Mouse (Mus musculus) kidney, adult 2 months (tissue): ENCODE data around the gene B4galt1. TPM values are rescaled to one million over a fixed set of nuclear protein-coding genes. Genes with fewer than 3 reads are reported as not detected.

Experiments
- DNase-seq: peaks from one replicate; pipeline ENCODE4 v3.0.0; 2021
- H3K27ac ChIP-seq: fragments of 200-500 bp; 2 replicates; pipeline ENCODE4 v1.5.1; 2012; ENCODE audit warnings: low read depth, low read length, control low read depth, inconsistent platforms; ENCODE audit not compliant: insufficient read depth
- H3K27me3 ChIP-seq: fragments of 200-500 bp; replicated peaks from 2 replicates; pipeline ENCODE4 v1.6.1; 2012; ENCODE audit warnings: mild to moderate bottlenecking, moderate library complexity, low read length, inconsistent platforms; ENCODE audit not compliant: control insufficient read depth, insufficient read depth
- H3K36me3 ChIP-seq: fragments of 200-500 bp; 2 replicates; pipeline ENCODE4 v1.6.1; 2012; ENCODE audit warnings: mild to moderate bottlenecking, moderate library complexity, low read length, inconsistent platforms; ENCODE audit not compliant: control insufficient read depth, insufficient read depth
- H3K4me1 ChIP-seq: fragments of 200-500 bp; 2 replicates; pipeline ENCODE4 v1.6.1; 2011; ENCODE audit warnings: low read length; ENCODE audit not compliant: control insufficient read depth, insufficient read depth
- H3K4me3 ChIP-seq: fragments of 200-500 bp; 2 replicates; pipeline ENCODE4 v1.5.1; 2011; ENCODE audit warnings: mild to moderate bottlenecking, low read depth, low read length, control low read depth; ENCODE audit not compliant: insufficient read depth
- CTCF ChIP-seq: fragments of 200-500 bp; conservative IDR thresholded peaks from 2 replicates; pipeline ENCODE4 v1.5.1; 2011; ENCODE audit warnings: low read depth, mild to moderate bottlenecking, control low read depth, low read length, moderate library complexity, mixed read lengths; ENCODE audit not compliant: insufficient read depth, insufficient read length
- POLR2A ChIP-seq: fragments of 200-500 bp; IDR thresholded peaks from one replicate; pipeline ENCODE4 v1.6.1; 2011; ENCODE audit warnings: low read depth, low read length, control low read depth
- WGBS: fragments of 180-500 bp; shearing (Covaris S2); methylation state at CpG from one replicate; pipeline ENCODE4 v1.1.7; 2018; 5-methylcytosine and 5-hydroxymethylcytosine counted together
- polyA plus RNA-seq: library from polyadenylated mRNA; depleted of rRNA; stranded (reverse); fragments of >200 nt; gene quantifications from 2 replicates; pipeline ENCODE4 v1.2.3, GENCODE M21; 2012

B4galt1 gene
- polyA plus RNA-seq, 1 experiment = 22.2 TPM

DNA sequence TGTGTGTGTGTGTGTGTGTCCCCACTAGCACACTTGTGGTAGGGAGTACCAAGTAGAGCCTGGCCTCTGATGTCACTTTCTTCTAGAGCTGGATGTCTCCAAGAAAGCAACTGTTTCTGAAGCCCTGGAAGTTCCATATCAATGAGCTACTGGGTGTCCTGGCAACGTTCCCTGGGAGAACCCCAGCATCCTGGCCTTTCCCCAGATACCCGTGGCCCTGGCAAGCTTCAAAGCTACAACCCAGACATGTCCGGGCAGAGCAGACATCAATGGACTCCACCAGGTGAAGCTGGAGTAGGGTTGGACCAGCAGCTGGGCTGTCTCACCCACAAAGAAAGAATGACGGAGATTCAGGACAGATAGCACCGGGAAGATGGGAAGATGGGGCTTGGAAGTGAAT, 37.4 kb upstream of the B4galt1 start:
- Histone ChIP-seq H3K27me3 (no peaks in the 10 kb centered on the region), H3K36me3 (no peaks in the 10 kb centered on the region), H3K27ac (no peak overlapping the region), H3K4me3 (no peak overlapping the region), H3K4me1 (no peaks in the 10 kb centered on the region)
- WGBS = 81% methylated on average over 5 of the region's 5 CpGs
- TF ChIP-seq POLR2A = no peak
- no peak for TF ChIP-seq CTCF
- DNase-seq = no peak

DNA sequence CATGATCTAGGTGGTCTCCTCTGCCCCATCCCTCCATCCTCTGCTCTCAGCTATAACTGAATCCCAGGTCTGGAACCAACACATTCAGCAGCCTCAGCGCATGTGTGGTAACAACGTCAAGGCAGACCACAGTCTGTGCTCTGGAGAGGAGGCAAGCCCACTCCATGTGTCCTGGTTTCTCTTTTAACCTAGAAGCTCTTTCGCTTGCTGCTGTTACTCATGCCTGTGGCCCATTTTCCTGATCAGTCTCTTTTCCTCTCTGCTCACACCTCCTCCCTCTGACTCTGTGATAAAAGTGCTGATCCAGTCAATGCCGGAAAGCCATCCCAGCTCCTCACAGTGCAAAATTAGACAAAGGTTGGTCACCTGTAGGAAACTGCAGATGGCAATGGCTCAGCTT, 36.2 kb upstream of the B4galt1 start:
- Histone ChIP-seq H3K4me3 (no peak overlapping the region), H3K36me3 (no peaks in the 10 kb centered on the region), H3K4me1 (no peaks in the 10 kb centered on the region), H3K27me3 (no peaks in the 10 kb centered on the region), H3K27ac (no peak overlapping the region)
- 91% methylated on average over 4 of the region's 4 CpGs for WGBS
- no peak for TF ChIP-seq CTCF
- TF ChIP-seq POLR2A = no peak
- DNase-seq = no peak

- 33% methylated on average over 3 of the region's 3 CpGs for WGBS
- Histone ChIP-seq H3K4me3 (no peak overlapping the region), H3K27ac (no peak overlapping the region), H3K27me3 (no peaks in the 10 kb centered on the region), H3K4me1 (no peaks in the 10 kb centered on the region), H3K36me3 (no peaks in the 10 kb centered on the region)
- no peak for DNase-seq
- TF ChIP-seq POLR2A (no peak), CTCF (no peak)
These were observed 35.4 kb upstream of the B4galt1 start for GRCm38 (mm10) chr4:40889252-40889651.

DNA sequence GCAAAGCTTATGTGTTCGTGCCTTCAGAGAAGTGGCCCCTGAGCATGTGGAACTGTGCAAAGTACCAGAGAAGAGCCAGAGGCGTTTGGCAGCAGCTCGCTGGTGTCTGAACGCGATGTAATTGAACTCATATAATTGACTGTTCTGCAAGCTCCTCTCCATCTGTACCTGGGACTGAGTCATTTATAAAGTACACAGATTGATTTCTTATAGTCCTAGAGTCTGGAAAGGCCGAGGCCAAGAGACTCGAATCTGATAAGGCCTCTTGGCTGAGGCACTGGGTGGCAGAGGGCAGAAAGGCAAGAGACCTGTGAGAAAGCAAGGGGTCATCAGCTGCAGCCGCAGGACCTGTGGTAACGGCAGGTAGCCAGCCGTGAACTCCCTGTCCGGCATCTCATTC, 35.0 kb upstream of the B4galt1 start:
- WGBS = 77% methylated on average over 11 of the region's 11 CpGs
- no peak for DNase-seq
- TF ChIP-seq POLR2A (no peak), CTCF (no peak)
- Histone ChIP-seq H3K36me3 (no peaks in the 10 kb centered on the region), H3K4me1 (no peaks in the 10 kb centered on the region), H3K27me3 (no peaks in the 10 kb centered on the region), H3K27ac (no peak overlapping the region), H3K4me3 (no peak overlapping the region)

GRCm38 (mm10) chr4:40885883-40886282, 32.1 kb upstream of the B4galt1 start:
- Histone ChIP-seq H3K27me3 (no peaks in the 10 kb centered on the region), H3K36me3 (no peaks in the 10 kb centered on the region), H3K27ac (no peak overlapping the region), H3K4me3 (no peak overlapping the region), H3K4me1 (no peaks in the 10 kb centered on the region)
- whole genome bisulfite sequencing = 69% methylated on average over 4 of the region's 4 CpGs
- DNase-seq = no peak
- TF ChIP-seq POLR2A = no peak
- no peak for TF ChIP-seq CTCF

GRCm38 (mm10) chr4:40885166-40885525, 31.3 kb upstream of the B4galt1 start:
- no peak overlapping the region for H3K4me3 ChIP-seq
- no peak for DNase-seq
- H3K36me3 ChIP-seq = no peaks in the 10 kb centered on the region
- no peak overlapping the region for H3K27ac ChIP-seq
- no peak for TF ChIP-seq CTCF
- no peak for TF ChIP-seq POLR2A
- H3K27me3 ChIP-seq = no peaks in the 10 kb centered on the region
- no peaks in the 10 kb centered on the region for H3K4me1 ChIP-seq
- WGBS = 83% methylated on average over 2 of the region's 2 CpGs

GRCm38 (mm10) chr4:40884282-40885165, 30.7 kb upstream of the B4galt1 start:
- H3K4me3 ChIP-seq = no peak overlapping the region
- 81% methylated on average over 12 of the region's 12 CpGs for WGBS
- no peak for DNase-seq
- no peaks in the 10 kb centered on the region for H3K27me3 ChIP-seq
- H3K4me1 ChIP-seq = no peaks in the 10 kb centered on the region
- H3K27ac ChIP-seq = no peak overlapping the region
- H3K36me3 ChIP-seq = no peaks in the 10 kb centered on the region
- no peak for TF ChIP-seq POLR2A
- no peak for TF ChIP-seq CTCF
